Mouse (Mus musculus): ENCODE results near the gene Dync2h1.
"Not testable (repeated sequence)": the region's sequence is repeated elsewhere in the genome, so short reads cannot be mapped to it uniquely, and the experiment has no call there.

Dync2h1 gene

DNA sequence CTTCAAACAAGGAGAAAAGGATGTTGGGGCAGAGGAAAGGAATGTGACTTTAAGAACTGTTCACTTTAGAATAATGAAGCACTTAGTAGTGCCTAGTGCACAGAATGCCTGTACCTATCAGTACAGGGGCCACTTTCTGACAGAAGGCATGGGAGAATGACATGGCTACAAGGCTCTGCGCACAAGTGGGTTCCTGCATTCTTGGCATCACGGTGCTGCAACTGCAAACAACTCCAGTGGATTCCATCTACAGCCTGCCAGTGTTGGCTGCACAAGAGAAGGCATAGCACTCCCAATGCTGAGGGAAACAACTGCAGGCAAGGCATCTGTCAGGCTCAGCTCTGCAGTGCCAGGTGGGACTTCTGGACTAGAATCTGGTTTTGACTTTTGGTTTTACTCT is 151.7 kb downstream of the Dync2h1 start:
- in situ Hi-C loops (cut with MboI, MseI): no loop called here

DNA sequence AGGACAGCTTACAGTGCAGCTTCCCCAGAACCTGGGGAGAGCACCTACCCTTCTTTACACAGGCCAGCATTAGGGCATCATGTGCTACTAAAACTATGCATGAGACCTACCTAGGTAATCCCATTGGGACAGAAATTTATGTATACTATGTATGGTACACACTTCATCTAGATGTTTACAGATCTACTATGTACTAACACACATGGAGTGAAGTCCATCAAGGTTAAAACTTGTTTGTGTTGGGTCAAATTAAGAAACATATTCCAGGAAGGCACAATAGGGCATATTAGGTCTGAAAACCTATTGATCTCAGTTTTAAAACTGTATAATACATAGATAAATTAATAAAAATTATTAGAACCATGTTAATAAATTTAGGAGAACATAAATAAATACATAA is 168.6 kb downstream of the Dync2h1 start:
- in situ Hi-C loops (cut with MboI, MseI): no loop called here

DNA sequence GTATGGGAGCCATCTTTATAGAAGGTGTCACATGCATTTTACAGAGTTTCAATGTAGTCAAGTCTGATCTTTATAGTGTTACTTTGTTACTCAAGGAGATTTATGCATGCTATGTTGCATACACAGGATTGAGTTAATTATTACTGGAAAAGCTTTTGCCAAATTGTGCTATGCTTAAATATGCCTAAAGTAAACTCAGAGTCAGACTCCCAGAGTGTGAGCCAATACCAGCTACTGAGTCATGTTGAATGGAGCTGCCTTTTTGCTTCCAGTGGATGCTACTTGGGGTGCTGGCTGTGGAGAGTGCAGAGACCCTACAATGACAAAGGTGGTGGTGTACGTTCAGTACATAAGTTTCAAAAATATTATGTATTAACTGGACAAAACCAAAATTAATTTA is 169.5 kb downstream of the Dync2h1 start:
- in situ Hi-C loops (cut with MboI, MseI): no loop called here

DNA sequence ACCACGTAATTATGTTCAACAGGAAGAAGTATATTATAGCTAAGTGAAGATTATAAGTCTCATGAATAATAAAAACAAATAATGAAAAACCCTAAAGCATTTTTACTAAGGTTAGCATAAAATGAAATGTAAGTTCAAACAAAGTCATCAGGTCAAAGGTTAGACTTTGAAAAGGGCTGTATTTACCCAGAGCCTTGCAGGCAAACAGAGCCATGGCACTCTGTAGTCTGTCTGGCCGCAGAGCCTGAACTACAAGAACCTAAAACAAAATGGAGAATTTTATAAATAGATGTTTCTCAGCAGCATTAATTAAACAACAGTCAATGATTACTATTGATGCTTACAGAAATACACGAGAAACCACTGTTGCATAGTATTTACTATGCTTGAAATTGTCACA is 174.5 kb downstream of the Dync2h1 start:
- in situ Hi-C loops (cut with MboI, MseI): no loop called here

DNA sequence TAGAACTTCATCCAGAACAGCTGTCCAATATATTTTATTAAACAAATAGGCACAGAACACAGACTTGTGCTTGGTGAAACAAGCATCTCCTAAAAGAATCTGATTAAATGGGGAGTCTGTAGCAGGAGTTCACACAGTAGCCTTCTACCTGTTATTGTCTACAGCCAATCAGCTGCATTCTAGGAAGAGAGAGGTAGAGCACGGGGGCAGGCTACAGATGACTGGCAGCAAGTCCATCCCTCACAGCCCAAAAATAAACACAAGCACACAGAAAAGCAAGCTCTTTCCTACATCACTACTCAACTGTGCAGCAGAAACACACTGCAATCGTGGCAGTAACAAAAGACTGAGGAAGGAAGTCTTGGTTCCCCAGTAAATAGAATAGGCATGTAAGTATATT is 189.4 kb downstream of the Dync2h1 start:
- in situ Hi-C loops (cut with MboI, MseI): no loop called here

DNA sequence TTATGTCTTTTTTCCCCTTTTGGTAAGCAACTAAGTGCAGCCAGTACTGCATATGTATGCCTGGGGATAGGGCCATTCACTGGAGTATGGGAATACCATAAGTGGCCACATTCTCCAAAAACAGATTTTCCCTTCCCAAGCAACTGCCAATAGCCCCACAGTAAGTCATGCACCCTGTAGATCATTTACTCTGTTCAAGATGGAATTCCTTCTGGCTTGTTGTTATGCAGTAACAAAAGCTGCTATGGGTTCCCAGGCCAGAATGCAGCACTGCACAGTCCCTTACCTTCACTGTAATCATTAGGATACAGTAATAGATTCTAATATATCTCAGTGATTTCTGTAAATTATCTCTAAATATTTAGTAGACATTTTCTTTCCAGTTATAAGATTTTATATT is 190.0 kb downstream of the Dync2h1 start:
- in situ Hi-C loops (cut with MboI, MseI): no loop called here

DNA sequence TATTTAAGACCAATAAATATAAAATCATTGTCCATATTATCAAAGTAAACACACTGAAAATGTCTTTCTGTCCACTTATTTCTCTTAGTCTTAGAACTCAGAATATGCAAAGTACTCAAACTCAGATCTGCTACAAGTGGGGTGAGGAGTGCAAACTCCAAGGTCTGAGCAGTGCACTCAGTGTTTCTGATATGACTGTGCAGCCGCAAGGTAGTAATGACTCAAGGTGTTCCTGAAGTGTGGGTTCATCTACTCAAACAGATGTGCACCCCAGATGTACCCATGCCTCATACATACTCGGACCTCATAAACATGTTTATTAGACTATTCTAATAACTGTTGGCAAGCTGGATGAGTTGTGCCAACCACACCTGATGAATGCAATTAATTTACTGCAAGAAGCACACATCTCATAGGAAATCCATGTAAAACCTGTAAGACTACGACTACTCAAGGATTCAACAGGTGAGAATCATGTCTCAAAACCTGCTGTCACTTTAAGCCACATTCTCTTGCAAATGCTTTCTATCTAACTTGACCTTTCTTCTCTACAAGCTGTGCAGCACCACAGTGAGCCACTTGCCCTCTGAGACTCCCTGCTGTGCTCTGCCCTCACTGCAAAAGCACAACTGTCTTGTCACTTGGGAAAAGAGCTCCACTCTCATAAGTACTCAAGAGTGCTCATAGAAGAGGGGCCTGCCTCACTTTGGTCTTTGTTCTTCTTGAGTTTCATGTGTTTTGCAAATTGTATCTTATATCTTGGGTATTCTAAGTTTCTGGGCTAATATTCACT is 195.2 kb downstream of the Dync2h1 start:
- in situ Hi-C loops (cut with MboI, MseI): no loop called here

DNA sequence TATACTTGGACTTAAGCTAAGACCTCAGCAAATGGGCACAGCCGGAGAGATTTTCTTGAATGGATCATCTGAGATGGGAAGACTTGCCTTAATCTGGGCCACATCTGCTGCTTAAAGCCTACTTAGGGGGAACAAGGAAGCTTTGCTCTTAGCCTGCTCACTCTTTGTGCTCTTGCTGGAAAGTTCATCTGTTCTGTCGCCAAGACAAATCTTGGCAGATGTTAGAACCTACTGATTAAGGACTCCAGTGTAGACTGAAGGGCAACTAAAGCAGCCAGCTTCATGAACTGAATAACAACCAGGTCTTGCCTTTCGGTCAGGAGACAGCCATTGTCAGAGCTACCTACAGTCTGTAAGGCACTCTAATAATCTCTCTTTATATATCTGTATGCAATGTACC is 198.1 kb downstream of the Dync2h1 start:
- in situ Hi-C loops (cut with MboI, MseI): no loop called here

DNA sequence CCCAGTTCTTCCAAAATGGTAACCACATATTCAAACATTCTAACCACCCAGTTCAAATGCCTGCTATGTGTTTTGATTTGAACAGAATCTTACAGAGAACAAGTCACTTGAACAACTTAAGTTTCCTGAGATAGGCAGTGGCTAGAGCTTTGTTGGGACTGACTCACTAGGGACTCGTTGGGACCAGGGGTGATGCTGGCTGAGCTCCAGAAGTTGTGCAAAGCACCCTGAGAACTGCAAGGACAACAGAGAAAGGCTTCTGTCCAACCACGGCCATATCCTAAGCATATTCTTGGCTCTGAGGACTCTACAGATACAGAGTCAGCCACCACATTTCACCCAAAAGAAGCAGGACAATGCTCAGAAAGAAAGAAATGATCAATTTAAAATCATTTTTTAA is 215.1 kb downstream of the Dync2h1 start:
- in situ Hi-C loops (cut with MboI, MseI): no loop called here

DNA sequence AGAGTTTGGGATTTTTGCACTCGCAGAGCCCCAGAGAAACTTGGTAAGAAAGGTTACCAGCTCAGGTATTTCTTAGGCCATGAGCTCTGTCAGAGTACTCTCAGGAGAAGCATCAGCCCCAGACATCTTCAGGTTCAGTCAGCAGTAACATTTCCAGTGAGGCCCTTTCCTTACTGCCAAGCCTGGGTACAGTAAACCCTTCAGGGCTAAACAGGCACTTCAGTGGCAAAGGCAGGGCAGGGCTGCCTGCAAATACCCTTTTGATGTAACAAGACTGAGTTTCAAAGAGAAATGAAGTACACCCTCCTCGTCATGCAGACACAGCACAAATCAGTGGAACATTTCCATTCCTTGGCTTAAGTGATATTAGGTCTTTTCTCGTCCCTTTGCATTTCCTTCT is 219.2 kb downstream of the Dync2h1 start:
- in situ Hi-C loops (cut with MboI, MseI): no loop called here

DNA sequence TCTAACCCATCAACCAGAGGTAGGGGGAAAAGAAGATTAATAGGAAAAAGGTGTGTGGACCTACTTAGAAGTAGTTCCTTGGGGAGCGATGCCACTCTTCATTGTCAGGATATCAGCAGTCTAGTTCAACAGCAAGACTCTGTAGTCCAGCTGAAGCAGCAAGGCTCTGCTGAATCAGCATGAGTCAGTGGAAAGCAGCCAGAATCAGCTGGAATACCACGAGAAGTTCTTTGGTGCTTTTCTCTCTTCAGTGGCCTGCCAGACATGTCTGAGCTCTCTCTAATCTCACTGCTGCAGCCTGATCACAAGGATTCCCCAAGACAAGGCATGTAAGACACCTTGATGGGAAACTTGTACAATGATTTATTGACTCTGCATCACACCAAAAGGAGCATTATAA is 225.9 kb downstream of the Dync2h1 start:
- in situ Hi-C loops (cut with MboI, MseI): no loop called here

DNA sequence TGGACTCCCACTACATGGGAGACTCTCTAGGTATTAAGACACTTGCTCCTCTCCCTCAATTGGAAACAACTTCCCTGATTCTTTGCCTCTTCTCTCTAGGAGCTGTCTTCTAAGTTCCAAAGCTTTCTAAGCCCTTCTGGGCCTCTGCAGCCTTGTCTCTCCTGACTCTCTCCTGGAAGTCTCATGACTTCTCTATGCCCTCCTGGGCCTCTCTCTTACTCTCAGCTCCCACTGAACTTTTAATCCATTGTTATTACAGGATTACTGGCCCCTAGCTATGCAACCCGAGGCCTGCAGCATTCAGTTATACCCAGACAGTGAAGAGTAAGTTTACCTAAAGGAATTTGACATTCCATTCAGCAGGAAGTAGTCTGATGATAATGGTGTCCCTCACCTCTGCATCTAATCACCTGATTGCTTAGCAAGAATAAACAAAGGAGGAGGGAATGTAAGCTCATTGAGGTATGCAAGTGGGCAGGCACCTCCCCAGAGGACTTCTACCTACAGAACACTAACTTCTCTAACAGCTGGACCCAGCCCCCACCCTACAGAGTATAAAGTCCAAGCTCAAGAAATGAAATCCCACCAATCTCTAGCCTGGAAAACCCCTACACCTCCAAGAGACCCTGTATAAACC is 256.7 kb downstream of the Dync2h1 start:
- in situ Hi-C loops (cut with MboI, MseI): no loop called here

DNA sequence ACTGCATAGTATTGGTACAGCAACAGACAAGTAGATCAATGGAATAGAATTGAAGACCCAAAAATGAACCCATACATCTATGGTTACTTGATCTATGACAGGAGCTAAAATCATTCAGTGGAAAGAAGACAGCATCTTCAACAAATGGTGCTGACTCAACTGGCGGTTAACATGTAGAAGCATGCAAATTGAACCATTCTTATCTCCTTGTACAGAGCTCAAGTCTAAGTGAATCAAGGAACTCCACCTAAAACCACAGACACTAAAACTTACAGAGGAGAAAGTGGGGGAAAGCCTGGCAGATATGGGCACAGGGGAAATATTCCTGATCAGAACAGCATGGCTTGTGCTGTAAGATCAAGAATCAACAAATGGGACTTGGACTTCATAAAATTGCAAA is 270.8 kb downstream of the Dync2h1 start:
- in situ Hi-C loops (cut with MboI, MseI): no loop called here

DNA sequence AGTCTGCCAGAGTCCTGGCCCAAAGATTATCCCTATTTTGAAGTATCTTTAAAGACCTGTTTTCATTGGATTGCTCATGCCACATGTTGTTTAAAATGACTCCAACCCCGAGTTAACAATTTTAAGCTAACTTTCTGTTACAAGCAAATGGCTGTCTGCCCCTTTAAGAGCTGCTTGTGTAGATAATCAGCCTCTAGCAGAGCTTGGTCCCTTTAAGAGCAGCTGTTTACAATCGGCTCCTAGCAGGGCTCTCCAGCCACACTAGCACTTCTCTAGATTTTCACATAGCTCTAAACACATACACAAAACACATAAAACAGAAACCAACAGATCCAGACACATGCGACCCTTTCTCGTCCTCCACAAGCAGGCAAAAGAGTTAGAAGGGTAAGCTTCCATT is 273.7 kb downstream of the Dync2h1 start:
- in situ Hi-C loops (cut with MboI, MseI): not testable (repeated sequence)

DNA sequence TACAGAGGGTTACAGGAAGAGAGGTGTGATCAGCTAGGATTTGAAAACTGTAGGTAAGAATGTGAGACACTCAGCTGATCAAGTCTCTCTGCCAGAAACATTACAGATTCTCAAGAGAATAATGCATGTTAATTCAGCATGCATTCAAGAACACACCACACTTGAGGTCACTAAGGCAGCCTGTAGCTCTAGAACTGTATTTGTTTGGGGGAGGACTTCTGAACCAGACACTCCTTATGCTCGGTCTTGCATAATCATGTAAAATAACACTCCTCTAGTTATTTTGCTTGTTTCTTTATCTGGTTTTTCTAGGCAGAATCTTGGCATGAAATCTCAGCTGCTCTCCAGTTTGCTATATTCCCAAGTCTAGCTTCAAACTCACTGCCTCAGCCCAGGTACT is 282.6 kb downstream of the Dync2h1 start:
- in situ Hi-C loops (cut with MboI, MseI): no loop called here

DNA sequence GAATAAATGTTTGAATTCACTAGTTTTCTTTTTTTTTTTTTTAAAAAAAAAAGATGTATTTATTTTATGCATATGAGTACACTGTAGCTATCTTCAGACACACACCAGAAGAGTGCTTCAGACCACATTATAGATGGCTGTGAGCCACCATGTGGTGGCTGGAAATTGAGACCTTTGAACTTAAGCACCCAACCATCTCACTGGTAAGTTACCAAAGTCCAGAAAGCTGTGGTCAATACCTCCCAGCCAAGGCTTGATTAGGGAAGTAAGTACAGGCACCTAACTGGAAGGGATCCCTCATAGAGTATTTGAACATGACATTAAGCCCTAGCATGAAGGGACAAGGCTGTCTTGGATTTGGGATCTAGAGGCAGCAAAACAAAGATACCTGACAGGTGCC is 292.9 kb downstream of the Dync2h1 start:
- in situ Hi-C loops (cut with MboI, MseI): no loop called here

DNA sequence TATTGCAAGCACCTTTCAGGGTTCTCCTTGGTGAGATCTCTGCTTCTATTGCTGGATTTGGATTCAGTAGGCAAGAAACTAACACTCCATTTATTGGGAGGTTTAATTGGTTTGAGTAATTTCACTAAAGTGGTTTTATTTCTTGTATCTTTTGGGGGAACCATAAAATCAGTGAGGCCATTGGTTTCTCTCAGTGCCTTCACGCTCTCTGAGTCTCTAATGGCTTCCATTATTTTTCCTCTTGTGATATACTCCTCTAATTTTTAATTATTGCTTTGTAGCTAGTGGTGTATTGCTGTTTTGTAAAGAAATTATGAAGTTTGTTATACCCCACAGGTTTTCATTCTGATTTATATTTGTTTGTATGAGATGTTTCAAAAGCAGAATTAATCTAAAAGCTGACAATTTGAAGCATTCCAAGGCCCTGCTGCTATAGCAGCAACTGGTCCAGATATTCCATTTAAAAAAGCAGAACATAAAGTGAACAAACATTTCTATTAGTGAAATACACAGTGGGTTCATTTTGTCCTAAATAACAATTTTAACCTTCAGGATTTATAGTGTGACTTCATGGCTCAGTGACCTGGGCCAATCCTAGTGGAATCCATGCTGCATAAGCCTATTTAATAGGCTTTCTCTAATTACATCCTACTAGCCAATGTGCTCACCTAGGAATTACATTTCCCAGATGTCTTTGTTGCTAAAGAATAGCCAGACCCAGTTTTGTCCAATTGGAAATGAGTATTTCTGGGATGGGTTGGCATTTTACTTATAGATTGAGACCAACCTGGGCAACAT is 302.9 kb downstream of the Dync2h1 start:
- in situ Hi-C loops (cut with MboI, MseI): no loop called here
